Mouse (Mus musculus): ENCODE data around the gene Pde8b. TPM values are rescaled to one million over a fixed set of nuclear protein-coding genes. Genes with fewer than 3 reads are reported as not detected.

The Pde8b gene
- polyA plus RNA-seq, 1 experiment from 2014 or later: 3.5 TPM

Other genes with a start within 250 kb of the Pde8b start
- 53.1 and 62.3 TPM in 2 replicates for gene Zbed3, start 73.3 kb upstream of the Pde8b start, polyA plus RNA-seq (2016; fragmentation: Nextera tagmentation; extraction: Ambion mirVana)
- 54.9 and 58.6 TPM in 2 replicates for gene Aggf1, start 125.0 kb upstream of the Pde8b start, polyA plus RNA-seq (2016; fragmentation: Nextera tagmentation; extraction: Ambion mirVana)
- 0.61 and 1.1 TPM in 2 replicates for gene Crhbp, start 194.6 kb upstream of the Pde8b start, polyA plus RNA-seq (2016; fragmentation: Nextera tagmentation; extraction: Ambion mirVana)
- gene S100z, start 228.4 kb upstream of the Pde8b start, polyA plus RNA-seq (2016; fragmentation: Nextera tagmentation; extraction: Ambion mirVana): not detected in 2 replicates

All from midbrain, embryonic 12.5 days (tissue).